Mouse (Mus musculus) G1E (cell line): ENCODE data around the gene Asb12. TPM values are rescaled to one million over a fixed set of nuclear protein-coding genes. Genes with fewer than 3 reads are reported as not detected.
"Not testable (repeated sequence)": the region's sequence is repeated elsewhere in the genome, so short reads cannot be mapped to it uniquely, and the experiment has no call there.

ENCODE experiments used
- ATAC-seq: 2 replicates; pipeline ENCODE4 v1.8.0; 2016; ENCODE audit warnings: mild to moderate bottlenecking; ENCODE audit not compliant: insufficient number of reproducible peaks, poor library complexity, low FRiP score, severe bottlenecking; ENCODE audit errors: extremely low read depth
- DNase-seq: peaks from one replicate; pipeline ENCODE4 v3.0.0; 2012; ENCODE audit warnings: low spot score
- H3K27me3 ChIP-seq: 2 replicates; pipeline ENCODE4 v1.6.1; 2012; ENCODE audit warnings: mild to moderate bottlenecking, low read length, inconsistent platforms; ENCODE audit not compliant: insufficient read depth
- H3K36me3 ChIP-seq: replicated peaks from 2 replicates; pipeline ENCODE3; 2012; ENCODE audit warnings: mild to moderate bottlenecking, inconsistent platforms
- H3K4me1 ChIP-seq: 2 replicates; pipeline ENCODE4 v1.6.1; 2012; ENCODE audit warnings: low read depth, low read length, inconsistent platforms, mixed read lengths; ENCODE audit not compliant: insufficient read depth
- H3K4me3 ChIP-seq: 2 replicates; pipeline ENCODE4 v1.5.1; 2012; ENCODE audit warnings: low read depth, mild to moderate bottlenecking, inconsistent platforms, low read length, moderate library complexity, mixed read lengths
- H3K9me3 ChIP-seq: replicated peaks from 2 replicates; pipeline ENCODE4 v1.6.1; 2012; ENCODE audit warnings: inconsistent platforms
- CTCF ChIP-seq: IDR thresholded peaks from 2 replicates; pipeline ENCODE4 v1.5.1; 2012; ENCODE audit warnings: low read depth, low read length, inconsistent platforms, mixed read lengths
- GATA1 ChIP-seq: IDR thresholded peaks from 2 replicates; pipeline ENCODE4 v1.6.1; 2012; ENCODE audit warnings: borderline replicate concordance, low read length, inconsistent platforms, mixed read lengths
- GATA2 ChIP-seq: IDR thresholded peaks from 2 replicates; pipeline ENCODE4 v1.6.1; 2012; ENCODE audit warnings: low read depth, low read length, inconsistent platforms, borderline replicate concordance
- POLR2AphosphoS5 ChIP-seq: IDR thresholded peaks from 2 replicates; pipeline ENCODE4 v1.6.1; 2012; ENCODE audit warnings: low read depth, low read length, inconsistent platforms; ENCODE audit not compliant: insufficient replicate concordance
- TAL1 ChIP-seq: conservative IDR thresholded peaks from 2 replicates; pipeline ENCODE4 v1.6.1; 2012; ENCODE audit warnings: low read depth, low read length, inconsistent platforms, mixed read lengths
- polyA plus RNA-seq: library from polyadenylated mRNA; stranded (reverse); fragments of >175 nt; gene quantifications from 2 replicates; pipeline ENCODE4 v1.2.3, GENCODE M21; 2012
- total RNA-seq, 2 experiments: library from RNA; stranded (forward) in 1 of 2; stranded (reverse) in 1 of 2; fragments of 200-1000 nt in 1 of 2; fragments of >200 nt in 1 of 2; fragmentation: Nextera tagmentation in 1 of 2; gene quantifications; 2 replicates each; pipeline ENCODE4 v1.2.3; 2014 to 2017

Gene Asb12
- not detected in 2 replicates for total RNA-seq (2014; fragmentation: Nextera tagmentation)
- not detected in 2 replicates for total RNA-seq (2017)
- polyA plus RNA-seq = not detected in 2 replicates

DNA sequence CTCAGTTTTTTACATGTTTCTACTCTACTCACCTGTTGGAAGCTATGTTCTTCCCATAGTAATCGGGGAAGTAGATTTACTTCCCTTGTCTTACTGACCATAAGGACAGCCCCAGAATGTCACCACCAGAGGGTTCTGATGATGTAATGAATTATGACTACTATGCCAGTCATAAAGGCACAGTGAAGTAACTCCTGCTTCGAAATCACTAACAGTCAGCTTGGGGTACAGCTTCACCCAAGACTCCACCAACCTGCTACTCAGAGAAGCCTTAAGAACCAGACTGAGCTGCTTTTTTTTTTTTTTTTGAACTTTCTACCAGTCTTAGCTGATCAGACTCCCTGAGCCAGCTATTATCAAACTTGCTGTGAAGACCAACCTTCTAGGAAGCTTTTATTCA is at the start of gene Asb12, which contains the start of gene Pfn5:
Gene Asb12 (minus strand): TSS at position 101 of the 400 bp plus-strand sequence.
Gene Pfn5 (plus strand): TSS at position 218 of the 400 bp plus-strand sequence.
- Histone ChIP-seq H3K9me3 (no peaks in the 10 kb centered on the region), H3K27me3 (no peaks in the 10 kb centered on the region), H3K4me3 (no peak within 1 kb of the TSS), H3K36me3 (no peaks in the 10 kb centered on the region), H3K4me1 (no peaks in the 10 kb centered on the region)
- TF ChIP-seq TAL1 = no peak
- TF ChIP-seq POLR2AphosphoS5 = no peak
- no peak for TF ChIP-seq GATA2
- no peak for TF ChIP-seq CTCF
- TF ChIP-seq GATA1 = no peak
- DNase-seq (no peak), ATAC-seq (no peak)

DNA sequence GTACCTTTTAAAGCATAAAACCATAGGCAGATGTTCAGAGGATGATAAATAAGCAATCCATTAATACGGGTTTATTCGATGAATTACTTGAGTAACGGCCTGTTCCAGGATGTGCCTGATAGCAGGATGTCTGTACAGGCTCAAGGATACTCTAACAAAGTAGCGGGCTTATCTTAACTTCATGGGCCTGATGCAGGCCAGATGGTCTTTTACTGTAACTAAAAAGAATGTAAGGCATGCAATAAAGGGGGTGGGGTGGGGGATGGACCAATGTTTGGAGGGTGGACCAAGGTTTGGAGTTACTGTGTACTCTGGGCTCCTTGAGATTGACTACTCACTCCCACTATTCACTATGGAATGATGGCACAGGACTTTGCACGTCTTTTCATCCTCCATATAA is 42.8 kb upstream of the Asb12 start:
- ATAC-seq = no peak
- no peak for TF ChIP-seq POLR2AphosphoS5
- no peak for TF ChIP-seq GATA2
- TF ChIP-seq GATA1 = no peak
- no peak for TF ChIP-seq CTCF
- no peak for TF ChIP-seq TAL1
- Histone ChIP-seq H3K27me3 (no peaks in the 10 kb centered on the region), H3K36me3 (no peaks in the 10 kb centered on the region), H3K9me3 (no peaks in the 10 kb centered on the region), H3K4me1 (no peaks in the 10 kb centered on the region), H3K4me3 (no peak overlapping the region)
- DNase-seq = no peak

DNA sequence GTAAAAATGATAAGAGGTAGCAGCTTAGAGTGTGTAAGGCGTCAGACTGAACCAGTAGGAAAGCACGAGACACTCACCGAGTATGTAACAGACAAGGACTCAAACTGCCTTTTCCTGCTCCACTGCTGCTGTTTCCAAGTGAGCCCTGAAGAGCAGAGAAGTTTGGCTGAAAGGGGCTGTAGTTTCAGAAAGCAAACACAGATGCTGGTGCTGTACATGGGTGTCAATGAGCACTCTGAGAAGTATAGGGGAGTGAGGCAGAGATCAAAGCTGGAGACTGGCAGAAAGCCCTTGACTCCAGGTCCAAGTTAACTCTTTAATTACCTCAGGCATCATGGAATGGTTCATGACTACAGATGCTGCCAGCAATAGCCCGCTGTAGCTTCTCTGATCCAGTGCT is 3.5 kb downstream of the Asb12 start:
- Histone ChIP-seq H3K36me3 (no peaks in the 10 kb centered on the region), H3K4me1 (no peaks in the 10 kb centered on the region), H3K27me3 (no peaks in the 10 kb centered on the region), H3K4me3 (no peak overlapping the region), H3K9me3 (no peaks in the 10 kb centered on the region)
- DNase-seq = no peak
- no peak for ATAC-seq
- TF ChIP-seq CTCF (no peak), GATA2 (no peak), POLR2AphosphoS5 (no peak), TAL1 (no peak), GATA1 (no peak)

DNA sequence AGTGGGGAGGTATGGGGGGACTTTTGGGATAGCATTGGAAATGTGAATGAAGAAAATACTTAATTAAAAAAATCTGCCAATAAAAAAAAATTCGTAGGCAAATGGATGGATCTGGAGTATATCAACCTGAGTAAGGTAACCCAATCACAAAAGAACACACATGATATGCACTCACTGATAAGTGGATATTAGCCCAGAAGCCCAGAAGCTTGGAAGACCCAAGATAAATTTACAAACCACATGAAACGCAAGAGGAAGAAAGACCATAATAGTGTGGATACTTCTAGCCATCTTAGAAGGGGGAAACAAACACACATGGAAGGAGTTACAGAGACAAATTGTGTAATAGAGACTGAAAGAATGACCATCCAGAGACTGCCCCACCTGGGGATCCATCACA is 22.3 kb downstream of the Asb12 start:
- not testable (repeated sequence) for H3K36me3 ChIP-seq, ATAC-seq, H3K27me3 ChIP-seq, H3K4me3 ChIP-seq, H3K4me1 ChIP-seq, H3K9me3 ChIP-seq, DNase-seq

DNA sequence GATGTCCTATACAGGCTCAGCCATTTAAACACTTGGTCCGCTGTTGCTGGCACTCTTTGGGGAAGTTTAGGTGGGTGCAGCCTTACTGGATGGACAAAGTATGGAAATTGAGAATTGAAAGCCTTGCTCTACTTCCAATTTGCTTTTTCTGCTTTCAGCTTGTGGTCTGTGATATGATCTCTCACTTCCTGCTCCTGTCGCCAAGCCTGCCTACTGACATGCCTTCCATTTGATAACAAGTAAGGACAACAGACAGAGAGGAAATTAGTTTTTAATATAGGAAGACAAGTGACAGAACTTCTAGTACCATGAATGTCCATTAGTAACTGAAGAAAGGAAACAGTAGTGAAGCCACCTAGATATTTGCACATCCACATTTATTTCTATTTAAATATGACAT is 32.6 kb downstream of the Asb12 start:
- Histone ChIP-seq H3K4me3 (no peak overlapping the region), H3K9me3 (no peaks in the 10 kb centered on the region), H3K27me3 (no peaks in the 10 kb centered on the region), H3K36me3 (no peaks in the 10 kb centered on the region), H3K4me1 (no peaks in the 10 kb centered on the region)
- TF ChIP-seq CTCF (no peak), GATA2 (no peak), TAL1 (no peak)
- DNase-seq (no peak), ATAC-seq (no peak)

DNA sequence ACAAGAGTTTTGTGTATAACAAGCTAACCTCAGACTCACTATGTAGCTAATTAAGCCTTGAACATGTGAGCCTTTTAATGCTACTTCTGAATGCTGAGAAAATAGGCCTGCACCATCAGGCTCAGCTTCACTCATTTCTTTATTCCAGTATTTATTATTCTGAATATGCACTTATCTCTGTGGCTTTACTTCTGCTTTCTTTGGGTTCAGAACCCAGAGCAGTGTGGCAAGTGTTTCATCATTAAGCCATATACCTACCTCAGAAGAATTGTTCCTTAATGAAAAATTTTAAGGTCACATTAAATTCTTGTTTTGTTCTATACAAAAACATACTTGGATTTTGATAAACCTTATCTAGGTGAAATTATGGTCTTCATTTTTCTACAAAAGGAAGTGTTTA is 33.9 kb downstream of the Asb12 start:
- no peak for DNase-seq
- no peak for ATAC-seq
- H3K4me3 ChIP-seq = no peak overlapping the region
- H3K27me3 ChIP-seq = no peaks in the 10 kb centered on the region
- TF ChIP-seq POLR2AphosphoS5 = no peak
- TF ChIP-seq TAL1 = no peak
- TF ChIP-seq GATA2 = no peak
- TF ChIP-seq GATA1 = no peak
- TF ChIP-seq CTCF = no peak
- H3K4me1 ChIP-seq = no peaks in the 10 kb centered on the region
- H3K36me3 ChIP-seq = no peaks in the 10 kb centered on the region
- H3K9me3 ChIP-seq = no peaks in the 10 kb centered on the region

DNA sequence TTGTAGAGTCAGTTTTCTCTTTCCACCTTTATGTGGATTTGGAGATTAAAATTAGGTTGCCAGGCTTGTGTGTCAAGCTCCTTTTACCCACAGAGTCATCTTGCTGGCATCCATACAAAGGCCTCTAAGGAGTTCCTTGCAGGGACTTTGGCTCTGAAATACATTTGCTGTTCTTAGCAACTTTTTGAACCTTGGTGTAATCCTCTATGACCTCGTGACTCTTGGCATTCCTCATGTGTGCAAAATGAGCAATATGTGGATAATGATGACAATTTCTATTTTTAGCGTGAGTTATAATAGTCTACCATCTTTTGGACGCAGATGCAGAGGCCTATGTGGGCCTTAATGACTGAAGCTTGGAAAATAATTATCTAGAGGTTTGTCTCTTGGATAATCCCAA is 100.6 kb downstream of the Asb12 start:
- H3K9me3 ChIP-seq = no peaks in the 10 kb centered on the region
- H3K27me3 ChIP-seq = no peaks in the 10 kb centered on the region
- H3K4me3 ChIP-seq = no peak overlapping the region
- no peak for DNase-seq
- H3K36me3 ChIP-seq = no peaks in the 10 kb centered on the region
- H3K4me1 ChIP-seq = no peaks in the 10 kb centered on the region
- no peak for TF ChIP-seq GATA1
- TF ChIP-seq TAL1 = no peak
- TF ChIP-seq GATA2 = no peak
- TF ChIP-seq CTCF = no peak
- TF ChIP-seq POLR2AphosphoS5 = no peak
- no peak for ATAC-seq
